Mouse (Mus musculus) bone marrow macrophage, adult 2 months (primary cell): ENCODE results near the gene Fam155a. TPM values are rescaled to one million over a fixed set of nuclear protein-coding genes. Genes with fewer than 3 reads are reported as not detected.
"Not testable (repeated sequence)": the region's sequence is repeated elsewhere in the genome, so short reads cannot be mapped to it uniquely, and the experiment has no call there.

Experiments used
- H3K27ac ChIP-seq: 2 replicates; pipeline ENCODE4 v1.5.1; 2012; ENCODE audit warnings: low read depth, low read length; ENCODE audit not compliant: insufficient read depth
- H3K4me1 ChIP-seq: 2 replicates; pipeline ENCODE4 v1.6.1; 2012; ENCODE audit warnings: low read length; ENCODE audit not compliant: control insufficient read depth, insufficient read depth
- H3K4me3 ChIP-seq: 2 replicates; pipeline ENCODE4 v1.5.1; 2012; ENCODE audit warnings: mild to moderate bottlenecking, low read length, moderate library complexity; ENCODE audit not compliant: insufficient read depth
- CTCF ChIP-seq: IDR thresholded peaks from 2 replicates; pipeline ENCODE4 v1.5.1; 2012; ENCODE audit warnings: low read depth, mild to moderate bottlenecking, low read length, moderate library complexity
- POLR2A ChIP-seq: IDR thresholded peaks from 2 replicates; pipeline ENCODE4 v1.6.1; 2012; ENCODE audit warnings: mild to moderate bottlenecking, low read depth, low read length, borderline replicate concordance
- polyA plus RNA-seq: library from polyadenylated mRNA; stranded (reverse); fragments of >200 nt; gene quantifications from 2 replicates; pipeline ENCODE4 v1.2.4, GENCODE M21; 2012; ENCODE audit not compliant: missing spikeins, insufficient read depth, insufficient read length

Gene Fam155a
- polyA plus RNA-seq, 1 experiment: not detected

DNA sequence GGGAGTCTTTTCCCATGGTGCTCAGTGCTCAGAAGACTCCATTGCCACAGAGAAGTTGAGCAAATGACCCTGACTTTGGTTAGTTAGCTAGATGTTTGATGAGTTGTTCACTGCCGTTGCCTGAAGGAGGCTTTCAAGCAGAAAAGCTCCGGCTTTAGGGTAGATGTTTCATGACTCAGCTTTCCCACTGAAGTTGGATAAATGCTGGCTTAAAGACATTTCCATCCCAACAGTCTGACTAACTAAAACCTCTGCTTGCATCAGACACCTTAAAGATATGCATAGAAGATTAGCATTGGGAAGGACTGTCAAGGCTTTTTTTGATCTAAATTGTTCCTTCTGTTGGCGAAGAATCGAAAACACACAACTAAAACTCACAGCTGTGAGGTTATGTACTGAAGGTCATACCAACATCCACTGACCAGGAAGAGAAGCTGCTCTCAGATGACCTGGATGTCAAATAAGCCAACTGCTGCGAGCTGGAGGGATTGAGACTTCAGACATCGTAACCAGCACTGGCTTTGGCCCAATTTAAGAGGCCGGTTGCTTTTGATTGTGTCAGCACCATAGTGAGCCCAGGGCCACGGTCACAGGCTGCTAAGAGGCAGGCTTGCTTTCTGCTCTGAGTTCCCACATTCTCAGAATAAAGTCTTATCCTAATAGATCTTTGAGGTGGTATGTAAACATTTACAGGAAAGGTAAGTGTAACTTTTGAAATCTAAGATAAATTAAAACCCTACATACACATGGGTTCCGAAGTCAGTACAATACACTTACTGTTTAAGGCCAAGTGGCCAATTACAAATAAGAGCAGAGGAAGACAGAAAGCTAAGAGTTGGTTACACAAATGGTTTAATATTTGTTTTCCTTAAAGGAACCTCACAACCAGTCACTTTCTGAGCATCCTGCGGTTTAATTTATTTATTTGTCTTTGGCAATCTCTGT lies 351.8 kb downstream of the Fam155a start:
- H3K4me3 ChIP-seq: no peak overlapping the region
- H3K4me1 ChIP-seq: no peaks in the 10 kb centered on the region
- TF ChIP-seq POLR2A: no peak
- no peak for TF ChIP-seq CTCF
- H3K27ac ChIP-seq: no peak overlapping the region

DNA sequence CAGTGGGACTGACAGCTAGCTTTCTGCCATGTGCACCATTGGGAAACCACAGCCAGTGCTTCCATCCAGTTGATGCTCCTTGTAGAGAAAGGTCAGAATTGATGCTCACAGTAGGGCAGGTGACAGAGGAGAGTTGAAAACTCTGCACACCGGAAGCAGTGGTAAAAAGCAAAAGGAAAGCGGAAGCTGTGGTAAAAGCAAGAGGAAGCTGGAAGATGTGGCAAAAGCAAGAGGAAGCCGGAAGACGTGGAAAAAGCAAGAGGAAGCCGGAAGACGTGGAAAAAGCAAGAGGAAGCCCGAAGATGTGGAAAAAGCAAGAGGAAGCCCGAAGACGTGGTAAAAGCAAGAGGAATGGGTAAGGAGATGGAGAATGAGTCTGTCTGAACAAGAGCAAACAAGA lies 354.8 kb downstream of the Fam155a start:
- Histone ChIP-seq H3K27ac (no peak overlapping the region), H3K4me1 (no peaks in the 10 kb centered on the region), H3K4me3 (no peak overlapping the region)
- TF ChIP-seq CTCF (no peak), POLR2A (no peak)

DNA sequence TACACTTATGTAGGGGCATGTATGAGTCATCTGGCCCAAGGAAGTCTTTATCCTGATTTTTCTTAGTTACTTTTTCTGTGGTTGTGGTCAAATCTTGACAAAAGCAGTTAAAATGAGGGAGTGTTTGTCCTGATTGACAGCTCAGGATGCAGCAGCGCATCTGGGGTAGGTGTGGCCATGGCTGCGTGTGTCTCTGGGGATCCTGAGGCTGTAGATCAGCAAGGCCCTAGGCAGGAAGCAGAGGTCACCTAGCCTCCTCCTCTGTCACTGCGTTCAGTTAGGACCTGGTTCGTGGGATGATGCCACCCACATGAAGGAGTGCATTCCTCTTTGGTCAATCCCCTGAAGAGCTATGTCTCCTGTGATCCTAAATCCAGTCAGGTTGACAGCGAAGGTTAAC lies 362.5 kb downstream of the Fam155a start:
- TF ChIP-seq POLR2A: no peak
- TF ChIP-seq CTCF: no peak
- H3K4me3 ChIP-seq: no peak overlapping the region
- H3K27ac ChIP-seq: no peak overlapping the region
- H3K4me1 ChIP-seq: no peaks in the 10 kb centered on the region

DNA sequence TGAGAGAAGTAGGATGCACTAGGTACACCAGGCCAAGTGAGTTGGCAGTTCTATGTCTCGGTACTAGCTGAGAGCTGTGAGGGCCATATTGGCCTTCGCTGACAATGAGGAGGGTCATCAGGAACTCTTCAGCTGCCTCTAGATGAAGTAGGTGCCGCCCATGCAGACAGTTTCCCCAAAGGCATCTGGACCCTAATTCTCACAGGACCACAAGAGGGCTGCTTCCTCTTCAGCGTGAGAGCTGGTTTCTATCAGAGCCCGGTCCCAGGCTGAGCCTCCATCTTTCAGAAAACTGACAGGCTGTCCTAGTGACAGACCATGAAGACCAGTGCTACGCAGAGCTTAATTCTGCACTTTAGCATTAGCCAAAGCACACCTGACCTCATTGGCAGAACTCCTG lies 364.8 kb downstream of the Fam155a start:
- H3K4me1 ChIP-seq: no peaks in the 10 kb centered on the region
- no peak overlapping the region for H3K27ac ChIP-seq
- TF ChIP-seq CTCF (no peak), POLR2A (no peak)
- no peak overlapping the region for H3K4me3 ChIP-seq

DNA sequence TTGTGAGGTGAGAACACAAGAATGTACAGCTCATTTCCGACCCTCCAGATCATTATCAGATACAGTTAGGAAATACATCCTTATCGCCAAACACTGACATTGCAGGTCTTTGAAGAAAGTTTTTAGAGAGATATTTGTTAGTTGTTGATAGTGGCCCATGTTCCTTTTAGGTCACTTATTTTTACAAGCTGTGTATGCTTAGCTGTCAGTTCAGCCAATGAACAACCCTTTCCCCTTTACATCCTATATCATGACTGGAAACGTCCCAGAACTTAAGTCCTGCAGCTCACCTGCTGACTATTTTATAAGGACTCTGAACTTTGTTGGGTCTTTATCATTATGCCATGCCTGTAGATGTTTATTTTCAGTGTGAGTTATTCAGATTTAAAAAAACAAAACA lies 366.3 kb downstream of the Fam155a start:
- Histone ChIP-seq H3K4me3 (no peak overlapping the region), H3K27ac (no peak overlapping the region), H3K4me1 (no peaks in the 10 kb centered on the region)
- TF ChIP-seq CTCF (no peak), POLR2A (no peak)

DNA sequence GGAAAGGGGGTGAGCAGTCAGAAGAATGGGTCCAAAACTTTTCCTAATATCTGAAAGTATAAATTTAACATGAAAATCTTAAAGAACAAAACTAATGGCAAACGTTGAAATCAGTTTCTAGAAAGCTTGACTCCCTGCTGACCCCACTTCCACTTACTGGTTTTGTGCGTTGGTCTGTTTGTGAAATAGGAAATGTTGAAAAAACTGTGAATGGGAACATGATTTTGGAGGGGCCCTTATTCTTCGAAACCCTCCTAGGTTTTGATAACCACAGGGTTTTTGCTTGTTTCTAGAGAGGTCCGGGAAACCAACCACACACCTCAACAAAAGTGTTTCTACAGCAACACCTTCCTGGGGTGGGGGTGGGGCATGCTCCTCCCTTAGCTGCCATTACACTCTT lies 368.6 kb downstream of the Fam155a start:
- TF ChIP-seq POLR2A (no peak), CTCF (no peak)
- Histone ChIP-seq H3K4me3 (no peak overlapping the region), H3K4me1 (no peaks in the 10 kb centered on the region), H3K27ac (no peak overlapping the region)

DNA sequence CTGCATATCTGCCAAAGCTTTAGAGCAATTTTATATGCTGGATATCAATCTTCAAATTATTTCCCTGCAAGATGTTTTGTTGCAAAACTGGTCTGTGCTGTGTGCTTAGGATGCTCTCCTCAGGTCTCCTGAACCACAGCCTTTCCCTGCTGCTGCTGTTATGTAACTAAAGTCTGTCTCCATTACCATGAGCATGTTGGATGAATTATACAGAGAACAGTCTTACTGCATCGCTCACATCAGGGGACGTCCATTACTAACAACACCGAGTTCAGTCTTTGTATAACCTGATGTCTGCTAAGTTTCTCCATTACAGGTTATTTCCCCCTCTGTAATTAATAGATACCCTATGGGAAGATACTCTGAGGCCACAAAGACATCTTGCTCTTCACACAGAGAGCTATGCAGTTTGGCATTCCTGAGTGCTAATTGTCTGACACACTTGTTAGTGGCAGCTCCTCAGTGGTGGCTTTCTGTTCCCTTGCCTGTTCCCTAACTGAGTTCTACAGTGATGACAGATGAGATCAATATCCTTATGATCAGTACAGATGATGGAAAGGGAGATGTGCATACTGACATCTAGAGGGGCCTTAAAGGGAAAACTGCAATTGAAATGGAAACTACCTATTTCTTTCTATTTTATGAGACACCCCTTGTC lies 372.2 kb downstream of the Fam155a start:
- TF ChIP-seq POLR2A (no peak), CTCF (no peak)
- Histone ChIP-seq H3K4me1 (no peaks in the 10 kb centered on the region), H3K4me3 (no peak overlapping the region), H3K27ac (no peak overlapping the region)

DNA sequence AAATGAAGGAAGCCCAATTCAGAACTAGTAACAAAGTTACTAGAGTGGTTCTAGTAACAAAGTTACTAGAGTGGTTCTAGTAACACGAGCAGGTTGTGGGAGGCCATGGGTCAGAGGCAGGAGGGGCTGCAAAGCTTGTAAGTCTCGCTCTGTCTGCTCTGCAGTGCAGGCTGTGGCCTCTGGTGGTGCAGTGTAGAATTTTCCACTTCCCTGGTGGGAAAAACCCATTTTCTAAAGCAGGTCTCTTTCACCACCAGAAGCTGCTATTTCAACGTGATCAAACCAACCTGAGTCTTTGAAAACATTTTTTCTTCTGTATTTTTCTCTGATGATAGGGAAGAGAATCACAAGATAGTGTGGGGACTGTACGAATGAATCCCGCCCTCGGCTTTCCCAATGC lies 372.9 kb downstream of the Fam155a start:
- H3K4me3 ChIP-seq: no peak overlapping the region
- TF ChIP-seq CTCF: no peak
- TF ChIP-seq POLR2A: no peak
- no peaks in the 10 kb centered on the region for H3K4me1 ChIP-seq
- no peak overlapping the region for H3K27ac ChIP-seq

DNA sequence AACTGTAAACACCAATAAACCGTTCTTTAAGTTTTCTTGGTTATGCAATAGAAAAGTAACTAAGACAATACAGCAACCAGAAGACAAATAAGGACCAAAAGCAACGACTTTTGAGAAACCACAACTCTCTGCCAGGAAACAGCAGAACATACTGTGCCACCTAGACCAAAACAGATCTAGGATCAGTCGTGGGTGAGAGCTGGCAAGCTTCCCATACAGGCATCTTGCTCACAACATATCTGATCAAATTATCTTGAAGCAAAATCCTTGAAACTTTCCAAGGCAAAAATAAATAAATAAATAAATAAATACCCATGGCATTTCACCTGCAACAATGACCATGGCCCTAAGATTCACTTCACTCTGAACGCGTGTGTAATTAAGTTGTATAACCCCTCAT lies 376.3 kb downstream of the Fam155a start:
- no peak overlapping the region for H3K4me3 ChIP-seq
- TF ChIP-seq POLR2A (no peak), CTCF (no peak)
- no peak overlapping the region for H3K27ac ChIP-seq
- H3K4me1 ChIP-seq: no peaks in the 10 kb centered on the region

DNA sequence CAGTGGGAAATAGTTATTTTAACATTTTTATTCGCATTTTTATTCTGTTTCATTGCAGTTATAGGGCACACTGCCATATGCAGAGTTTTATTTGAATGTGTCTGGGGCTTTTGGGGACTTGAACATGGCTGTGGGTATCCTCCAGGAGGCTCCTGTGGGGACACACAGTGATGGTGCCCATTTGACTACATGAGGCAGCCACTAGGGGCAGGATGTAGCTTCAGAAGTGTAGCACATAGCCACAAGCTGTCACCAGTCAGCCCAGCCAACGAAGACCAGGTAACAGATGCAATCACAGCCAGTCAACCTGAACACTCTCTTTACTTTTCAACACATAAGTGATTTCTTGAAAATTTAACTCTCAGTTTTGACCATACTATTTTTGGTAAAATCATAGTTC lies 377.7 kb downstream of the Fam155a start:
- no peaks in the 10 kb centered on the region for H3K4me1 ChIP-seq
- no peak for TF ChIP-seq CTCF
- no peak for TF ChIP-seq POLR2A
- no peak overlapping the region for H3K4me3 ChIP-seq
- no peak overlapping the region for H3K27ac ChIP-seq

DNA sequence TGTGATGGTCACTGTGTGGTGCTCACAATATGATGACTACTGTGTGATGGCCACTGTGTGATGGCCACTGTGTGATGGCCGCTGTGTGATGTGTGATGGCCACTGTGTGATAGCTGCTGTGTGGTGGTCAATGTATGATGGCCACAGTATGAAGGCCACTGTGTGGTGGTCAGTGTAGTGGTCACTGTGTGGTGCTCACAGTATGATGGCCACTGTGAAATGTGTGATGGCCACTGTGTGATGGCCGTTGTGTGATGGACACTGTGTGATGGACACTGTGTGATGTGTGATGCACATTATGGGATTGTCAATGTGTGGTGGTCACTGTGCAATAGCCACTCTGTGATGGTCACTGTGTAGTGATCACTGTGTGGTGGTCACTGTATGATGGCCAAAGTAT lies 380.7 kb downstream of the Fam155a start:
- H3K4me1 ChIP-seq, H3K4me3 ChIP-seq, H3K27ac ChIP-seq: not testable (repeated sequence)
